Mouse (Mus musculus) forebrain, embryonic 14.5 days (tissue): ENCODE results near the gene Poc5. TPM values are rescaled to one million over a fixed set of nuclear protein-coding genes. Genes with fewer than 3 reads are reported as not detected.
A peak's percentile ranks its signal among the peaks of the same experiment; 100 is the strongest.

ENCODE experiments used
- ATAC-seq: fragments of 200-750 bp; cut with Nextera tagmentation; 2 replicates; pipeline ENCODE4 v1.8.0; 2017; ENCODE audit warnings: mild to moderate bottlenecking, moderate library complexity
- DNase-seq: peaks from one replicate; pipeline ENCODE4 v3.0.0-alpha.2; 2015; ENCODE audit warnings: low spot score
- H3K27ac ChIP-seq: fragments of 300-500 bp; sonication (generic); 2 replicates; pipeline ENCODE4 v1.5.1; 2014; ENCODE audit warnings: low read depth, mild to moderate bottlenecking, control low read depth, low read length, moderate library complexity
- H3K27me3 ChIP-seq: fragments of 300-500 bp; sonication (generic); replicated peaks from 2 replicates; pipeline ENCODE4 v1.6.1; 2014; ENCODE audit warnings: low read length, control low read depth, mixed read lengths; ENCODE audit not compliant: control insufficient read depth, insufficient read depth
- H3K36me3 ChIP-seq: fragments of 300-500 bp; sonication (generic); 2 replicates; pipeline ENCODE4 v1.6.1; 2014; ENCODE audit warnings: low read length, control low read depth; ENCODE audit not compliant: control insufficient read depth, insufficient read depth
- H3K4me1 ChIP-seq: fragments of 300-500 bp; sonication (generic); 2 replicates; pipeline ENCODE4 v1.6.1; 2014; ENCODE audit warnings: antibody characterized with exemption, low read length, control low read depth; ENCODE audit not compliant: control insufficient read depth, insufficient read depth
- H3K4me2 ChIP-seq: fragments of 300-500 bp; sonication (generic); 2 replicates; pipeline ENCODE4 v1.6.1; 2014; ENCODE audit warnings: mild to moderate bottlenecking, control low read depth, low read length
- H3K4me3 ChIP-seq: fragments of 300-500 bp; sonication (generic); 2 replicates; pipeline ENCODE4 v1.5.1; 2014; ENCODE audit warnings: low read depth, low read length, control low read depth
- H3K9ac ChIP-seq: fragments of 300-500 bp; sonication (generic); 2 replicates; pipeline ENCODE4 v1.6.1; 2014; ENCODE audit warnings: mild to moderate bottlenecking, low read length, control low read depth, moderate library complexity
- H3K9me3 ChIP-seq: fragments of 300-500 bp; sonication (generic); replicated peaks from 2 replicates; pipeline ENCODE4 v1.6.1; 2016; ENCODE audit warnings: low read length, control low read depth, mixed read lengths; ENCODE audit not compliant: control insufficient read depth
- WGBS: fragments of 180-500 bp; shearing (Covaris S2); extraction: QIAGEN DNeasy Blood & Tissue Kit; methylation state at CpG from one replicate; pipeline ENCODE4 v1.1.7; 2014; 5-methylcytosine and 5-hydroxymethylcytosine counted together
- polyA plus RNA-seq: library from polyadenylated mRNA; unstranded; fragments of >200 nt; fragmentation: Nextera tagmentation; extraction: Ambion mirVana; gene quantifications from 2 replicates; pipeline ENCODE4 v1.2.1, GENCODE M21; 2014

The Poc5 gene
- polyA plus RNA-seq, 1 experiment from 2014 or later, result 28.0 TPM

DNA sequence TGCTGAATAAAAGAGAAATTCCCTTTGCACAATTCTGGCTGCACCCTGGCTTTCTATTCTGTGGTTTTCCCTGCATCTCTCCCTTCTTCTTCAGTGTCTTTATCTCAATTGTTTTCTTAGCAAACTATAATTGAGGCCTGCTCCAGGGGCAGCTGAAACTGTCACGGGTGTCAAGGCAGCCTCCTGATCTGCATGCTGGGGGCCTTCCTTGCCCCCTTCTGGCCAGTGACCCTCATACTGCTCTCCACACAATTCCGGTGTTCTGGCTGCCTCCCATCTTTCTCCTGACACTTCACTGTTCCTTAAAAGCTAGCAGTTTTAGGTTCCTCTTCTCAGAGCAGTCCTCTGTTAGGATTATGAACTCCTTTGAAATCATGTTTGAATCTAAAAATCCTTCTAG is 1.2 kb downstream of the Poc5 start:
- ATAC-seq (no peak), DNase-seq (no peak)
- Histone ChIP-seq H3K4me3 (peak overlapping the region; percentile 74), H3K36me3 (peaks cover 39% of the 10 kb centered on the region), H3K4me2 (peak overlapping the region; percentile 79), H3K9ac (peak overlapping the region; percentile 76), H3K27ac (no peak overlapping the region), H3K9me3 (no peaks in the 10 kb centered on the region), H3K27me3 (no peaks in the 10 kb centered on the region), H3K4me1 (peaks cover 7% of the 10 kb centered on the region; the same call in 1 of the 2 replicates)
- 27% methylated on average over 2 of the region's 2 CpGs for WGBS

GRCm38 (mm10) chr13:96401251-96401650 is 13.2 kb downstream of the Poc5 start:
- DNase-seq (no peak), ATAC-seq (no peak)
- 93% methylated on average over 5 of the region's 5 CpGs for WGBS
- no peak overlapping the region for H3K9ac ChIP-seq
- peaks cover 93% of the 10 kb centered on the region for H3K36me3 ChIP-seq
- H3K4me3 ChIP-seq, result no peak overlapping the region
- no peaks in the 10 kb centered on the region for H3K27me3 ChIP-seq
- H3K4me1 ChIP-seq, result no peaks in the 10 kb centered on the region
- H3K9me3 ChIP-seq, result no peaks in the 10 kb centered on the region
- H3K27ac ChIP-seq, result no peak overlapping the region
- H3K4me2 ChIP-seq, result no peak overlapping the region

DNA sequence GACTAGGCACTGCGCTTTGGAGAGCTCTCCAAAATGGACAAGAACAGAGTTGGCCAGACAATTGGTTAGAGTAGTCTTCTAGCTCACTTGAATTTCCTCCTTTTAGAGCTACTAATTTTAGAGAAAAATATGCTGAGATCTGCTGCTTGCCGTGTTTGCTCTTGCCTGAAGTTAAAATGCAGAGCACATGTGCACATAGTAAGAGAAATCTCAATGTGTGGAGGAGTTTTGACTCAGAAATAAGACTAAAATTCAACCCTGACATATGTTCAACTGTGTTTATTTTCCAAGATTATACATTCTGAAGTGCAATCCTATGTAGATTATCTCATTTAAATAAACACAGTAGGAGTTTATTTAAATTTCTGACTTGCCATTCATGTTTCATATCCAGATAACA is 17.4 kb downstream of the Poc5 start:
- 92% methylated on average over 2 of the region's 2 CpGs for WGBS
- H3K36me3 ChIP-seq, result peaks cover 81% of the 10 kb centered on the region

GRCm38 (mm10) chr13:96407040-96407439 is 18.9 kb downstream of the Poc5 start:
- ATAC-seq, result peak; percentile 87
- peak; percentile 84 for DNase-seq
- 57% methylated on average over 4 of the region's 4 CpGs for WGBS

More for the DNA sequence above, 17.4 kb downstream of the Poc5 start:
- no peak for ATAC-seq
- Histone ChIP-seq H3K9me3 (no peaks in the 10 kb centered on the region), H3K4me2 (no peak overlapping the region), H3K4me3 (no peak overlapping the region), H3K27ac (no peak overlapping the region), H3K27me3 (no peaks in the 10 kb centered on the region), H3K4me1 (no peaks in the 10 kb centered on the region), H3K9ac (no peak overlapping the region)
- no peak for DNase-seq

GRCm38 (mm10) chr13:96408786-96409185 is 20.7 kb downstream of the Poc5 start:
- Histone ChIP-seq H3K4me2 (no peak overlapping the region), H3K9me3 (no peaks in the 10 kb centered on the region), H3K27me3 (no peaks in the 10 kb centered on the region), H3K9ac (no peak overlapping the region), H3K27ac (no peak overlapping the region), H3K36me3 (peaks cover 78% of the 10 kb centered on the region), H3K4me1 (no peaks in the 10 kb centered on the region), H3K4me3 (no peak overlapping the region)
- DNase-seq (no peak), ATAC-seq (no peak)
- 89% methylated on average over 1 of the region's 1 CpGs for WGBS

More at GRCm38 (mm10) chr13:96407040-96407439, 18.9 kb downstream of the Poc5 start:
- no peak overlapping the region for H3K4me3 ChIP-seq
- H3K4me2 ChIP-seq, result no peak overlapping the region
- H3K27ac ChIP-seq, result no peak overlapping the region
- H3K27me3 ChIP-seq, result no peaks in the 10 kb centered on the region
- no peaks in the 10 kb centered on the region for H3K9me3 ChIP-seq
- no peak overlapping the region for H3K9ac ChIP-seq
- peaks cover 80% of the 10 kb centered on the region for H3K36me3 ChIP-seq
- no peaks in the 10 kb centered on the region for H3K4me1 ChIP-seq

DNA sequence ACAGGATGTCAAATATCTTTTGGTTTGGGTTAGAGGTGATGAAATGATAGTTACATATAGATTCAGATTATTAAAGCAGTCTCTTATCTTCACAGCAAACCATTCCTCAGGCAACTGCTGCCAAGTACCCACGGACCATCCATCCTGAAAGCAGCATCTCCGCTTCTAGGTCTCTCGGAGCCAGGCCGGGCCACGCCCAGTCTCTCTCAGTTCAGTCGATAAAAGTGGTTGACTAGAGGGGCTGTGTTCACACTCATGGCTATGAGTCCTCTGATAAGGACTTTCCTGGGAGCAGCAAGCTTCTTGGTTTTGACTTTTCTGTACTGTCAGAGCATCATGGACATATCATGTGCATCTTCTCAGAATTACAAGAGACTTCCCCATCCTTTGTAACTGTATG is 26.3 kb downstream of the Poc5 start:
- H3K36me3 ChIP-seq, result peaks cover 75% of the 10 kb centered on the region
- ATAC-seq (no peak), DNase-seq (no peak)
- no peak overlapping the region for H3K9ac ChIP-seq
- H3K27me3 ChIP-seq, result no peaks in the 10 kb centered on the region
- no peak overlapping the region for H3K4me2 ChIP-seq
- H3K4me3 ChIP-seq, result no peak overlapping the region
- H3K4me1 ChIP-seq, result no peaks in the 10 kb centered on the region
- no peak overlapping the region for H3K27ac ChIP-seq
- WGBS, result 89% methylated on average over 6 of the region's 6 CpGs
- H3K9me3 ChIP-seq, result no peaks in the 10 kb centered on the region

- H3K36me3 ChIP-seq, result peaks cover 57% of the 10 kb centered on the region
- WGBS, result 95% methylated on average over 8 of the region's 8 CpGs
These were observed 28.3 kb downstream of the Poc5 start for GRCm38 (mm10) chr13:96416380-96416779.

GRCm38 (mm10) chr13:96417261-96417813 is 29.2 kb downstream of the Poc5 start:
- 91% methylated on average over 5 of the region's 5 CpGs for WGBS
- Histone ChIP-seq H3K27me3 (no peaks in the 10 kb centered on the region), H3K27ac (no peak overlapping the region), H3K36me3 (peaks cover 50% of the 10 kb centered on the region), H3K9me3 (no peaks in the 10 kb centered on the region), H3K9ac (no peak overlapping the region), H3K4me1 (no peaks in the 10 kb centered on the region), H3K4me3 (no peak overlapping the region), H3K4me2 (no peak overlapping the region)
- ATAC-seq (no peak), DNase-seq (no peak)

More at GRCm38 (mm10) chr13:96416380-96416779, 28.3 kb downstream of the Poc5 start:
- Histone ChIP-seq H3K27ac (no peak overlapping the region), H3K27me3 (no peaks in the 10 kb centered on the region), H3K9ac (no peak overlapping the region), H3K4me2 (no peak overlapping the region), H3K4me1 (no peaks in the 10 kb centered on the region), H3K4me3 (no peak overlapping the region), H3K9me3 (no peaks in the 10 kb centered on the region)
- DNase-seq, result no peak
- ATAC-seq, result no peak

- H3K27me3 ChIP-seq, result no peaks in the 10 kb centered on the region
- no peak overlapping the region for H3K4me2 ChIP-seq
- no peaks in the 10 kb centered on the region for H3K9me3 ChIP-seq
- no peak overlapping the region for H3K27ac ChIP-seq
- peaks cover 43% of the 10 kb centered on the region for H3K36me3 ChIP-seq
- DNase-seq, result no peak
- no peaks in the 10 kb centered on the region for H3K4me1 ChIP-seq
- H3K9ac ChIP-seq, result no peak overlapping the region
- H3K4me3 ChIP-seq, result no peak overlapping the region
- no peak for ATAC-seq
- WGBS, result 90% methylated on average over 4 of the region's 4 CpGs
These were observed 30.4 kb downstream of the Poc5 start for GRCm38 (mm10) chr13:96418487-96418886.
